Mouse (Mus musculus) MEL (cell line): ENCODE data around the gene Nr1h4. TPM values are rescaled to one million over a fixed set of nuclear protein-coding genes. Genes with fewer than 3 reads are reported as not detected.
A peak's percentile ranks its signal among the peaks of the same experiment; 100 is the strongest.

Experiments used
- DNase-seq: peaks from one replicate; pipeline ENCODE4 v3.0.0; 2011; ENCODE audit warnings: low read depth, low spot score
- H3K27ac ChIP-seq: 2 replicates; pipeline ENCODE4 v1.5.1; 2012; ENCODE audit warnings: low read depth, mild to moderate bottlenecking, control low read depth, low read length, moderate library complexity; ENCODE audit not compliant: control insufficient read depth
- H3K27me3 ChIP-seq, 2 experiments: fragments of 150-350 bp in 1 of 2; sonication (generic) in 1 of 2; 2 replicates each; pipeline ENCODE4 v1.6.1; 2012; ENCODE audit warnings: low read length in 2 of 2, mild to moderate bottlenecking in 2 of 2, improper control_type of control experiment in 1 of 2, moderate library complexity in 1 of 2; ENCODE audit not compliant: insufficient read depth in 2 of 2, control insufficient read depth in 1 of 2
- H3K36me3 ChIP-seq, 2 experiments: 2 replicates each; pipeline ENCODE4 v1.6.1; 2012 to 2014; ENCODE audit warnings: low read length in 2 of 2, improper control_type of control experiment in 1 of 2, inconsistent platforms in 1 of 2, mild to moderate bottlenecking in 1 of 2; ENCODE audit not compliant: insufficient read depth in 2 of 2, control insufficient read depth in 1 of 2
- H3K4me1 ChIP-seq, 2 experiments: fragments of 150-350 bp in 1 of 2; sonication (generic) in 1 of 2; 2 replicates each; pipeline ENCODE4 v1.6.1; 2012; ENCODE audit warnings: low read length in 2 of 2, improper control_type of control experiment in 1 of 2, mild to moderate bottlenecking in 1 of 2; ENCODE audit not compliant: insufficient read depth in 2 of 2, control insufficient read depth in 1 of 2
- H3K4me3 ChIP-seq, 2 experiments: fragments of 150-350 bp in 1 of 2; sonication (generic) in 1 of 2; 2 replicates each; pipeline ENCODE4 v1.5.1; 2012; ENCODE audit warnings: low read depth in 2 of 2, low read length in 2 of 2, mild to moderate bottlenecking in 2 of 2, moderate library complexity in 2 of 2, control low read depth in 1 of 2, improper control_type of control experiment in 1 of 2; ENCODE audit not compliant: control insufficient read depth in 1 of 2, insufficient read depth in 1 of 2
- H3K79me2 ChIP-seq: 2 replicates; pipeline ENCODE4 v1.6.1; 2012; ENCODE audit warnings: mild to moderate bottlenecking, low read length, moderate library complexity; ENCODE audit not compliant: control insufficient read depth, poor library complexity, insufficient read depth
- H3K9ac ChIP-seq: 2 replicates; pipeline ENCODE4 v1.6.1; 2012; ENCODE audit warnings: low read depth, mild to moderate bottlenecking, control low read depth, low read length, moderate library complexity; ENCODE audit not compliant: control insufficient read depth, poor library complexity, severe bottlenecking
- H3K9me3 ChIP-seq: fragments of 150-350 bp; sonication (generic); replicated peaks from 2 replicates; pipeline ENCODE4 v1.6.1; 2012; ENCODE audit warnings: mild to moderate bottlenecking, low read length, improper control_type of control experiment, moderate library complexity; ENCODE audit not compliant: insufficient read depth
- BHLHE40 ChIP-seq: IDR thresholded peaks from 2 replicates; pipeline ENCODE4 v1.6.1; 2012; ENCODE audit warnings: low read depth, mild to moderate bottlenecking, inconsistent platforms, low read length, improper control_type of control experiment, borderline replicate concordance
- CHD1 ChIP-seq: IDR thresholded peaks from 2 replicates; pipeline ENCODE4 v1.6.1; 2012; ENCODE audit warnings: low read depth, mild to moderate bottlenecking, inconsistent platforms, low read length, improper control_type of control experiment
- CHD2 ChIP-seq: IDR thresholded peaks from 2 replicates; pipeline ENCODE4 v1.6.1; 2011; ENCODE audit warnings: low read length, improper control_type of control experiment
- CTCF ChIP-seq, 3 experiments: IDR thresholded peaks in 2 of 3; conservative IDR thresholded peaks in 1 of 3; 2 replicates each; pipeline ENCODE4 v1.5.1; 2011 to 2012; ENCODE audit warnings: low read length in 3 of 3, low read depth in 2 of 3, mild to moderate bottlenecking in 2 of 3, improper control_type of control experiment in 1 of 3, inconsistent platforms in 1 of 3, mixed read lengths in 1 of 3, moderate library complexity in 1 of 3; ENCODE audit not compliant: control insufficient read depth in 1 of 3, insufficient read depth in 1 of 3, poor library complexity in 1 of 3, severe bottlenecking in 1 of 3
- E2F4 ChIP-seq: IDR thresholded peaks from 2 replicates; pipeline ENCODE4 v1.6.1; 2011; ENCODE audit warnings: low read depth, low read length, improper control_type of control experiment, borderline replicate concordance
- ELF1 ChIP-seq: IDR thresholded peaks from 2 replicates; pipeline ENCODE4 v1.6.1; 2014; ENCODE audit warnings: low read depth, mild to moderate bottlenecking, inconsistent platforms, low read length, improper control_type of control experiment, moderate library complexity
- EP300 ChIP-seq, 2 experiments: IDR thresholded peaks; 2 replicates each; pipeline ENCODE4 v1.6.1; 2011; ENCODE audit warnings: improper control_type of control experiment in 2 of 2, low read length in 2 of 2, low read depth in 1 of 2, mild to moderate bottlenecking in 1 of 2
- ETS1 ChIP-seq: IDR thresholded peaks from 2 replicates; pipeline ENCODE4 v1.6.1; 2012; ENCODE audit warnings: low read depth, mild to moderate bottlenecking, inconsistent platforms, low read length, improper control_type of control experiment, moderate library complexity
- GATA1 ChIP-seq: IDR thresholded peaks from 2 replicates; pipeline ENCODE4 v1.6.1; 2011; ENCODE audit warnings: low read depth, low read length, improper control_type of control experiment
- HCFC1 ChIP-seq: IDR thresholded peaks from 2 replicates; pipeline ENCODE4 v1.6.1; 2012; ENCODE audit warnings: low read depth, mild to moderate bottlenecking, inconsistent platforms, low read length, improper control_type of control experiment, moderate library complexity
- JUND ChIP-seq: IDR thresholded peaks from 2 replicates; pipeline ENCODE4 v1.6.1; 2011; ENCODE audit warnings: low read depth, mild to moderate bottlenecking, improper control_type of control experiment, low read length
- MAFK ChIP-seq: IDR thresholded peaks from 2 replicates; pipeline ENCODE4 v1.6.1; 2011; ENCODE audit warnings: low read depth, mild to moderate bottlenecking, low read length, improper control_type of control experiment, borderline replicate concordance
- MAX ChIP-seq: IDR thresholded peaks from 2 replicates; pipeline ENCODE4 v1.6.1; 2011; ENCODE audit warnings: low read length, improper control_type of control experiment
- MAZ ChIP-seq: IDR thresholded peaks from 2 replicates; pipeline ENCODE4 v1.6.1; 2012; ENCODE audit warnings: low read depth, mild to moderate bottlenecking, inconsistent platforms, low read length, improper control_type of control experiment
- MXI1 ChIP-seq: IDR thresholded peaks from 2 replicates; pipeline ENCODE4 v1.6.1; 2011; ENCODE audit warnings: mild to moderate bottlenecking, low read depth, low read length, improper control_type of control experiment
- MYC ChIP-seq: IDR thresholded peaks from 2 replicates; pipeline ENCODE4 v1.6.1; 2011; ENCODE audit warnings: low read depth, mild to moderate bottlenecking, low read length, improper control_type of control experiment, moderate library complexity
- NELFE ChIP-seq: IDR thresholded peaks from 2 replicates; pipeline ENCODE4 v1.6.1; 2011; ENCODE audit warnings: low read depth, low read length, improper control_type of control experiment
- NRF1 ChIP-seq: IDR thresholded peaks from 2 replicates; pipeline ENCODE4 v1.6.1; 2014; ENCODE audit warnings: low read depth, mild to moderate bottlenecking, inconsistent platforms, low read length, improper control_type of control experiment, moderate library complexity; ENCODE audit not compliant: poor library complexity, insufficient read depth, severe bottlenecking
- POLR2A ChIP-seq, 2 experiments: IDR thresholded peaks; 2 replicates each; pipeline ENCODE4 v1.6.1; 2011 to 2012; ENCODE audit warnings: low read length in 2 of 2, mild to moderate bottlenecking in 2 of 2, control low read depth in 1 of 2, improper control_type of control experiment in 1 of 2, low read depth in 1 of 2, moderate library complexity in 1 of 2; ENCODE audit not compliant: control insufficient read depth in 1 of 2, insufficient read depth in 1 of 2, poor library complexity in 1 of 2
- POLR2AphosphoS2 ChIP-seq: IDR thresholded peaks from 2 replicates; pipeline ENCODE4 v1.6.1; 2011; ENCODE audit warnings: low read length, improper control_type of control experiment
- POLR2AphosphoS5 ChIP-seq: IDR thresholded peaks from 2 replicates; pipeline ENCODE4 v1.6.1; 2012; ENCODE audit warnings: low read depth, borderline replicate concordance, mild to moderate bottlenecking, inconsistent platforms, low read length, moderate library complexity, mixed read lengths
- RAD21 ChIP-seq: IDR thresholded peaks from 2 replicates; pipeline ENCODE4 v1.6.1; 2011; ENCODE audit warnings: mild to moderate bottlenecking, low read depth, low read length, improper control_type of control experiment
- RCOR1 ChIP-seq: IDR thresholded peaks from 2 replicates; pipeline ENCODE4 v1.6.1; 2012; ENCODE audit warnings: low read depth, mild to moderate bottlenecking, inconsistent platforms, low read length, improper control_type of control experiment
- SIN3A ChIP-seq: IDR thresholded peaks from 2 replicates; pipeline ENCODE4 v1.6.1; 2012; ENCODE audit warnings: low read length, improper control_type of control experiment, inconsistent platforms
- SMC3 ChIP-seq: IDR thresholded peaks from 2 replicates; pipeline ENCODE4 v1.6.1; 2011; ENCODE audit warnings: low read depth, low read length, improper control_type of control experiment
- TBP ChIP-seq: IDR thresholded peaks from 2 replicates; pipeline ENCODE4 v1.8.0; 2011; ENCODE audit warnings: low read depth, low read length, improper control_type of control experiment
- USF2 ChIP-seq, 2 experiments: IDR thresholded peaks; 2 replicates each; pipeline ENCODE4 v1.6.1; 2011 to 2012; ENCODE audit warnings: improper control_type of control experiment in 2 of 2, low read length in 2 of 2, borderline replicate concordance in 1 of 2, inconsistent platforms in 1 of 2, low read depth in 1 of 2, mild to moderate bottlenecking in 1 of 2; ENCODE audit not compliant: insufficient read depth in 1 of 2
- ZC3H11A ChIP-seq: IDR thresholded peaks from 2 replicates; pipeline ENCODE4 v1.6.1; 2012; ENCODE audit warnings: low read depth, mild to moderate bottlenecking, inconsistent platforms, low read length, improper control_type of control experiment
- ZMIZ1 ChIP-seq: IDR thresholded peaks from 2 replicates; pipeline ENCODE4 v1.6.1; 2012; ENCODE audit warnings: low read depth, mild to moderate bottlenecking, inconsistent platforms, low read length, improper control_type of control experiment, moderate library complexity
- ZNF384 ChIP-seq: IDR thresholded peaks from 2 replicates; pipeline ENCODE4 v1.6.1; 2012; ENCODE audit warnings: low read depth, mild to moderate bottlenecking, inconsistent platforms, low read length, improper control_type of control experiment
- polyA plus RNA-seq, 2 experiments: library from polyadenylated mRNA; stranded (reverse) in 1 of 2; unstranded in 1 of 2; fragments of >175 nt in 1 of 2; fragments of >200 nt in 1 of 2; gene quantifications; 2 replicates each; pipeline versions ENCODE4 v1.2.1 to v1.2.4; 2012; ENCODE audit warnings: low replicate concordance in 2 of 2, low read depth in 1 of 2; ENCODE audit not compliant: insufficient read length in 2 of 2, insufficient read depth in 1 of 2, missing spikeins in 1 of 2
- total RNA-seq: library from RNA; depleted of rRNA; stranded (reverse); fragments of 300-350 nt; gene quantifications from 2 replicates; pipeline ENCODE4 v1.2.3, GENCODE M21; 2012

Nr1h4 gene
- total and polyA plus RNA-seq, 3 experiments, result not detected

GRCm38 (mm10) chr10:89444381-89444780 is 89.0 kb downstream of the Nr1h4 start:
- TF ChIP-seq NELFE (no peak), RAD21 (no peak), E2F4 (no peak)
- no peaks in the 10 kb centered on the region; a peak in 1 of 4 replicates for H3K36me3 ChIP-seq
- peak overlapping the region; percentile 61 for H3K9ac ChIP-seq
- no peak for DNase-seq
- no peak overlapping the region for H3K27ac ChIP-seq
- H3K79me2 ChIP-seq, result peaks cover 1% of the 10 kb centered on the region; the same call in 1 of the 2 replicates
- no peaks in the 10 kb centered on the region for H3K27me3 ChIP-seq
- H3K9me3 ChIP-seq, result no peaks in the 10 kb centered on the region
- H3K4me3 ChIP-seq, result peak overlapping the region; percentile 43 to 55; a peak in 3 of 4 replicates
- peaks cover 3 to 6% of the 10 kb centered on the region in 2 experiments for H3K4me1 ChIP-seq

GRCm38 (mm10) chr10:89443623-89444151 is 89.7 kb downstream of the Nr1h4 start, which contains the start of gene Gas2l3:
Gene Gas2l3 (minus strand): TSS chr10:89443967.
- Histone ChIP-seq H3K4me3 (peak within 1 kb of the TSS; percentile 79 to 87), H3K9ac (peak within 1 kb of the TSS; percentile 62), H3K27me3 (no peaks in the 10 kb centered on the region), H3K27ac (peak within 1 kb of the TSS; percentile 10; the same call in 1 of the 2 replicates), H3K4me1 (peaks cover 3 to 9% of the 10 kb centered on the region in 2 experiments), H3K9me3 (no peaks in the 10 kb centered on the region), H3K36me3 (peaks cover 0 to 2% of the 10 kb centered on the region in 2 experiments; a peak in 1 of 4 replicates), H3K79me2 (peaks cover 1% of the 10 kb centered on the region; the same call in 1 of the 2 replicates)
- DNase-seq, result peak; percentile 95
- TF ChIP-seq JUND, result no peak
- TF ChIP-seq ETS1, result no peak
- no peak; the same call in 1 of the 2 replicates for TF ChIP-seq MXI1
- TF ChIP-seq CTCF (IDR thresholded peaks at IDR 0.05 in 2 of 3, conservative IDR thresholded peaks at IDR 0.05 in 1 of 3; ENCODE audit: control insufficient read depth in 1 of 3, insufficient read depth in 1 of 3, low read depth in 2 of 3, low read length in 3 of 3, poor library complexity in 1 of 3, severe bottlenecking in 1 of 3), result no peak
- TF ChIP-seq GATA1, result no peak
- peak; percentile 23 for TF ChIP-seq MAX
- TF ChIP-seq ZNF384, result no peak
- peak; percentile 81; the same call in 1 of the 2 replicates for TF ChIP-seq POLR2AphosphoS2
- TF ChIP-seq E2F4, result no peak
- TF ChIP-seq CHD1, result no peak
- no peak for TF ChIP-seq USF2 (IDR thresholded peaks at IDR 0.05; ENCODE audit: borderline replicate concordance in 1 of 2, insufficient read depth in 1 of 2, low read depth in 1 of 2, low read length in 2 of 2)
- TF ChIP-seq NELFE, result peak; percentile 74
- no peak for TF ChIP-seq BHLHE40
- 0 out of 2 replicates have a peak, but pooled peaks have one; percentile 27 for TF ChIP-seq RCOR1
- TF ChIP-seq HCFC1, result no peak
- TF ChIP-seq MAFK, result no peak
- no peak for TF ChIP-seq POLR2AphosphoS5
- no peak for TF ChIP-seq ELF1
- TF ChIP-seq ZC3H11A, result no peak
- peak; percentile 68; the same call in 1 of the 2 replicates for TF ChIP-seq TBP
- 0 out of 2 replicates have a peak, but pooled peaks have one; percentile 21 for TF ChIP-seq NRF1
- no peak for TF ChIP-seq MYC
- TF ChIP-seq RAD21, result no peak
- TF ChIP-seq SMC3, result no peak
- peak in 1 of 2 experiments; percentile 26; a peak in 1 of 4 replicates for TF ChIP-seq EP300 (IDR thresholded peaks at IDR 0.05; ENCODE audit: low read depth in 1 of 2, low read length in 2 of 2)
- TF ChIP-seq MAZ, result no peak
- 0 out of 2 replicates have a peak, but pooled peaks have one; percentile 19 for TF ChIP-seq SIN3A
- TF ChIP-seq CHD2, result peak; percentile 48; the same call in 1 of the 2 replicates
- TF ChIP-seq POLR2A (IDR thresholded peaks at IDR 0.05; ENCODE audit: control insufficient read depth in 1 of 2, insufficient read depth in 1 of 2, low read depth in 1 of 2, low read length in 2 of 2, poor library complexity in 1 of 2), result peak in 1 of 2 experiments; percentile 71; a peak in 3 of 4 replicates
- TF ChIP-seq ZMIZ1, result peak; percentile 72; the same call in 1 of the 2 replicates
